Mouse (Mus musculus): ENCODE measurements around the gene Gpr107. TPM values are rescaled to one million over a fixed set of nuclear protein-coding genes. Genes with fewer than 3 reads are reported as not detected.
"Not testable (repeated sequence)": the region's sequence is repeated elsewhere in the genome, so short reads cannot be mapped to it uniquely, and the experiment has no call there.

The Gpr107 gene
- polyA plus RNA-seq, 1 experiment from 2014 or later = 33.5 TPM

DNA sequence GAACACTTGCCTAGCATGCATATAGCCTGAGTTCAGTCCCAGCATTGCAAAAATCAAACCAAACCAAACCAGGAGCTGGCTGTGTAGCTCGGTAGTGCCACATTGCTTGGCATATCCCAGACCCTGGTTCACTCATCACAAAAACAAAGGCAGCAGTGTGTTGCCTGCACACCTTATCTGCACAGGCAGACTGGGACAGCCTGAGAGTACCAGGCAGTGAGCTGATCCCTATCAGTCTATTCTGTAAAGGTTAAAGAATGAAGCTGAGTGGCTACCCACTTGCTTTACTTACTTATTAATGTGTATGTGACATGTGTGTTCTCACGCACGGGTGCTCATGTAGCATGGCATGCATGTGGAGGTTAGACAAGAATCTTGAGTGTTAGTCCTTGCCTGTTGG lies 4.7 kb downstream of the Gpr107 start:
- H3K4me3 ChIP-seq (ENCODE audit: low read depth, low read length) = no peak overlapping the region
- WGBS = 87% methylated on average over 3 of the region's 3 CpGs
- no peak for ATAC-seq (ENCODE audit: insufficient number of reproducible peaks, insufficient read depth, low FRiP score, low read depth)

DNA sequence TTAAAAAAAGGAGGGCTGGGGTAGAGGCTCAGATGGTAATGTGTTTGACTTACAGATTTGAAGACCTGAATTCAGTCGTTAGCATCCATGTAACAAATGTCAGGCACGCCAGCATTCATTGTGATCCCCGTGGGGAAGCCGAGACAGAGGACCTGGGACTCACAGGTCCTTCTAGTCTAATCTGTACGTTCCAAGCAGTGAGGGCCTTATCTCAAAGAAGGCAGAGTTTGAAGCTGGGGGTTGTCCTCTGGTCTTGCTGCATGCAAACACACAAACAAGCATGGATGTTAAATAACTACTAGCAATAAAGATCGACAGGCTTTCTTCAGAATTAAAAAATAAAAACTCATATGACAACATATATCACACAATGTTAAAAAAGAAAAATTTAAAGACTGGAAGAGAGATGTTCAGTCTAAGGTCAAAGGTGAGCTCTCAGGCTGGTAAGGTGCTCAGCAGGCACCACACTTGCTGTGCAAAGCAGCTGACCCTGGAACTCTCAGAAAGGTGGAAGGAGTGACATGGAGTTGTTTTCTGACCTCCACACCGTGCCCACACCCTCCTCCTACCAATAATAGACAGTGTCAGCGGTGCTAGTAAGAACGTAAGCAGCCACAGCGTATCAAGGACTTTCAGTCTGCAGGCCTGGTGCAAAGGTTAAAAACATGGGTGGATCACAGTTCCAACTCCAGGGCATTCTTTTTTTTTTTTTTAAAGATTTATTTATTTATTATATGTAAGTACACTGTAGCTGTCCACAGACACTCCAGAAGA lies 8.2 kb downstream of the Gpr107 start:
- no peaks in the 10 kb centered on the region for H3K9me3 ChIP-seq (ENCODE audit: control insufficient read depth, low read depth, low read length)
- no peak overlapping the region for H3K9ac ChIP-seq (replicated peaks; ENCODE audit: low read depth, low read length)
- no peaks in the 10 kb centered on the region for H3K27me3 ChIP-seq (ENCODE audit: control insufficient read depth, insufficient read depth, low read length)
- no peak overlapping the region for H3K27ac ChIP-seq (ENCODE audit: low read length)
- no peaks in the 10 kb centered on the region for H3K36me3 ChIP-seq (ENCODE audit: control insufficient read depth, insufficient read depth, low read length)
- WGBS = 87% methylated on average over 10 of the region's 10 CpGs
- no peak for ATAC-seq (ENCODE audit: insufficient number of reproducible peaks, insufficient read depth, low FRiP score, low read depth)
- H3K4me2 ChIP-seq (replicated peaks; ENCODE audit: low read depth, low read length) = no peak overlapping the region
- H3K4me1 ChIP-seq (ENCODE audit: control insufficient read depth, insufficient read depth, low read length) = peaks cover 19% of the 10 kb centered on the region
- H3K4me3 ChIP-seq (ENCODE audit: low read depth, low read length) = no peak overlapping the region

More for the DNA sequence above, 4.7 kb downstream of the Gpr107 start:
- Histone ChIP-seq H3K27ac (ENCODE audit: low read length) (no peak overlapping the region), H3K9ac (replicated peaks; ENCODE audit: low read depth, low read length) (no peak overlapping the region), H3K4me1 (ENCODE audit: control insufficient read depth, insufficient read depth, low read length) (peaks cover 6% of the 10 kb centered on the region; the same call in 1 of the 2 replicates), H3K36me3 (ENCODE audit: control insufficient read depth, insufficient read depth, low read length) (no peaks in the 10 kb centered on the region), H3K27me3 (ENCODE audit: control insufficient read depth, insufficient read depth, low read length) (no peaks in the 10 kb centered on the region), H3K9me3 (ENCODE audit: control insufficient read depth, low read depth, low read length) (no peaks in the 10 kb centered on the region), H3K4me2 (replicated peaks; ENCODE audit: low read depth, low read length) (no peak overlapping the region)

DNA sequence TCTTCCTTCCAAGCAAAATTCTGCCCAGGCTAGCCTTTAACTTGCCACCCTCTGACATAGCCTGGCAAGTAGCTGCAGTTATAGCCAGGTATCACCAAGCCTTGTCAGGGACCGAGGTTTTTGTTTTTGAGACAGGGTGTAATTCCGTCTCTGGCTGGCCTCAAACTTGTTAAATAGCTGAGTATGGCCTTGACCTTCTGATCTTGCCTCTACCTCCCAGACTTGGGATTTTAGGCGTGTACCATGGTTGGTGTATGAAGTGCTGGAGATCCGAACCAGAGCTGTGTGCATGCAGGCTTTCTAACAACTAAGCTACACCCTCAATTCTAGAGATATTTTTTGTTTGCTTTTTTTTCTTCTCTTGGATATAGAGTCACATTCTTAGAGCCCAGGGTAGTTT lies 9.5 kb downstream of the Gpr107 start:
- WGBS = 76% methylated on average over 4 of the region's 4 CpGs
- Histone ChIP-seq H3K27ac (ENCODE audit: low read length) (no peak overlapping the region), H3K27me3 (ENCODE audit: control insufficient read depth, insufficient read depth, low read length) (no peaks in the 10 kb centered on the region), H3K4me2 (replicated peaks; ENCODE audit: low read depth, low read length) (no peak overlapping the region), H3K4me1 (ENCODE audit: control insufficient read depth, insufficient read depth, low read length) (peaks cover 24% of the 10 kb centered on the region), H3K4me3 (ENCODE audit: low read depth, low read length) (no peak overlapping the region), H3K36me3 (ENCODE audit: control insufficient read depth, insufficient read depth, low read length) (no peaks in the 10 kb centered on the region), H3K9me3 (ENCODE audit: control insufficient read depth, low read depth, low read length) (no peaks in the 10 kb centered on the region), H3K9ac (replicated peaks; ENCODE audit: low read depth, low read length) (no peak overlapping the region)
- ATAC-seq (ENCODE audit: insufficient number of reproducible peaks, insufficient read depth, low FRiP score, low read depth) = no peak

DNA sequence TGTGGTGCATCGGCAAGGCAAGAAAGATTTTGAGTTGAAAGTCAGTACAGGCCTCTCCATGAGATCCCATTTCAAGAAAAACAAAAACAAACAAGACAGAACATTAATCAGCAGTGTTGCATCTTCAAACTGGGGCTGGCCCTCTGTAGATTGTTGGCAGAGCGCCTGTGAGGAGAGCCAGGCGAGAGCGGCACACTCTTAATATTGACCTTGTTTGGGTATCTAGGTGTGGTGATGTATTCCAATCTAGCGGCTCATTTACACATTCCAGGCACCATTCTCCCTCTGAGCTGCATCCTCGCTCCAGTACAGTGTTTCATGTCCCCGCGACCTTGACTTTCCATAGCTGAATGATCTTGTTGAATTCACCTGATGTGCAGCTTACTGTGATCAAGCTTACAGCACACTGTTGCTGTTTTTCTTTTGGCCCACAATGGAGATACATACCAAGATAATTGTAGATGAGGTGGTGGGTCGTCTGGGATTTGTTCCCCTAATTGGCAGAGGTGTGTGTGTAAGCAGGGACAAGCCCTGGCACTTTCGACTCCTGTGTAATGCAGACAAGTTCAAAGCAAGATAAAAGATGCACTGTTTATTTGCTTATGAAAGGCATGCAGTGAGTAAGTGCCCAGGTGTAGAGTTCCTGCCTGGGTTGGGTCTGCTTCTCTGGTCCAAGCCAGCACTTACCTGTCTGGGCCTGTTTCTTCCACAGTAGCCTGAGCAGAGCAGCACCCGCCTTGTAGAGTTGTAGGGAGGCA lies 11.4 kb downstream of the Gpr107 start:
- Histone ChIP-seq H3K27ac (ENCODE audit: low read length) (peak overlapping the region; percentile 95), H3K27me3 (ENCODE audit: control insufficient read depth, insufficient read depth, low read length) (no peaks in the 10 kb centered on the region), H3K4me3 (ENCODE audit: low read depth, low read length) (no peak overlapping the region), H3K4me1 (ENCODE audit: control insufficient read depth, insufficient read depth, low read length) (peaks cover 24% of the 10 kb centered on the region), H3K9ac (replicated peaks; ENCODE audit: low read depth, low read length) (no peak overlapping the region), H3K36me3 (ENCODE audit: control insufficient read depth, insufficient read depth, low read length) (peaks cover 11% of the 10 kb centered on the region), H3K4me2 (replicated peaks; ENCODE audit: low read depth, low read length) (no peak overlapping the region), H3K9me3 (ENCODE audit: control insufficient read depth, low read depth, low read length) (no peaks in the 10 kb centered on the region)
- WGBS = 65% methylated on average over 11 of the region's 11 CpGs
- no peak for ATAC-seq (ENCODE audit: insufficient number of reproducible peaks, insufficient read depth, low FRiP score, low read depth)

DNA sequence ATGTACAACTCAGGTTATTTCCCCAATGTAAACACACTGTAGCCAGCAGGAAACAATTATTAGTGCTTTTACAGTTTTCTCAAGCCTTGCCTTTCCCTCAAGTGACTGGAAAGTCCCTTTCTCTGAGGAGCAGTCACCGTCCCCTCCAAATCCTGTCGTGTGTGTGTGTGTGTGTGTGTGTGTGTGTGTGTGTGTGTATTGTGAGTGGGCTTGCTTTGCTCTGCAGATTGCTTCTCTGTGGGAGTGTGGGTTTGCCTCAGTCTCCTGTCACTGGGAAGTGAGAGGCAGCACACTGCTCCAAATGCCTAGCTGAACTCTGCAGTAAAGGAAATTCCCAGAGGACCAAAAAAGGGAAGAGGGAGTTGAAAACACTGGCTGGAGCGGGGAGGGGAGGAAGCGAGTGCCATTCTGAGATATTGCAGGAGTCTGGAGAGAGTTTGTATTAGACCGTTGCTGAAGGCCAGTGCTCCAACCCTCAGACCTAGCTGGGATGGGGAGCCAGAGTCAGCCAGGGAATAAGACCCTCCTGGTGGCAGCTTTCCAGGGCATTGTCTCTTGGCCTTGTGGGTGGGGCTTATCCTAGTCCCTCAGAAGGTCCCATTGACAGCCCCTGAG lies 12.8 kb downstream of the Gpr107 start:
- H3K36me3 ChIP-seq (ENCODE audit: control insufficient read depth, insufficient read depth, low read length) = peaks cover 25% of the 10 kb centered on the region
- ATAC-seq (ENCODE audit: insufficient number of reproducible peaks, insufficient read depth, low FRiP score, low read depth) = peak; percentile 82
- H3K4me1 ChIP-seq (ENCODE audit: control insufficient read depth, insufficient read depth, low read length) = peaks cover 24% of the 10 kb centered on the region
- H3K9me3 ChIP-seq (ENCODE audit: control insufficient read depth, low read depth, low read length) = no peaks in the 10 kb centered on the region
- H3K27ac ChIP-seq (ENCODE audit: low read length) = peak overlapping the region; percentile 95
- H3K4me3 ChIP-seq (ENCODE audit: low read depth, low read length) = no peak overlapping the region
- WGBS = 22% methylated on average over 5 of the region's 5 CpGs
- no peaks in the 10 kb centered on the region for H3K27me3 ChIP-seq (ENCODE audit: control insufficient read depth, insufficient read depth, low read length)
- H3K9ac ChIP-seq (replicated peaks; ENCODE audit: low read depth, low read length) = no peak overlapping the region
- H3K4me2 ChIP-seq (replicated peaks; ENCODE audit: low read depth, low read length) = 0 out of 2 replicates have a peak overlapping the region, but pooled peaks have one; percentile 2

DNA sequence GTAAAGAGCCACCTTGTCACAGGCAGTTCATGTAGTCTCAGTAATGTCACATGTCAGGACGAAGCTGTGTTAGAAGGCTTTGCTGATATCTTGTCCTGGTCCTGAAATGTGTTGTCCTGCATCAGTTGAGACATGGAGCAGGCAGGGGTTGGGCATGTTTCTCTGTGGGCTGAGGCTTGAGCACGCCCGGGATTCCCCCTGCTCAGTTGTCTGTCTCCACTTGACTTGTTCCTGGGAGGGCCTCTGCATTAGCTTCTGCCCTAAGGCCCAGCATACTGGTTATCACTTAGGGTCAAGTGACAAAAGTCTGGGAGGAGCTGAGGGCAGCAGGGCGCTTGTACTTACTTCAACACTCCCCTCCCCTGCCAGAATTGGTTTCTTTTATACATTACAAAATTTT lies 13.4 kb downstream of the Gpr107 start:
- peak overlapping the region; percentile 95 for H3K27ac ChIP-seq (ENCODE audit: low read length)
- H3K9me3 ChIP-seq (ENCODE audit: control insufficient read depth, low read depth, low read length) = no peaks in the 10 kb centered on the region
- H3K4me2 ChIP-seq (replicated peaks; ENCODE audit: low read depth, low read length) = no peak overlapping the region
- 53% methylated on average over 4 of the region's 4 CpGs for WGBS
- ATAC-seq (ENCODE audit: insufficient number of reproducible peaks, insufficient read depth, low FRiP score, low read depth) = no peak
- no peak overlapping the region for H3K9ac ChIP-seq (replicated peaks; ENCODE audit: low read depth, low read length)
- no peak overlapping the region for H3K4me3 ChIP-seq (ENCODE audit: low read depth, low read length)
- H3K36me3 ChIP-seq (ENCODE audit: control insufficient read depth, insufficient read depth, low read length) = peaks cover 31% of the 10 kb centered on the region
- peaks cover 24% of the 10 kb centered on the region for H3K4me1 ChIP-seq (ENCODE audit: control insufficient read depth, insufficient read depth, low read length)
- H3K27me3 ChIP-seq (ENCODE audit: control insufficient read depth, insufficient read depth, low read length) = no peaks in the 10 kb centered on the region

DNA sequence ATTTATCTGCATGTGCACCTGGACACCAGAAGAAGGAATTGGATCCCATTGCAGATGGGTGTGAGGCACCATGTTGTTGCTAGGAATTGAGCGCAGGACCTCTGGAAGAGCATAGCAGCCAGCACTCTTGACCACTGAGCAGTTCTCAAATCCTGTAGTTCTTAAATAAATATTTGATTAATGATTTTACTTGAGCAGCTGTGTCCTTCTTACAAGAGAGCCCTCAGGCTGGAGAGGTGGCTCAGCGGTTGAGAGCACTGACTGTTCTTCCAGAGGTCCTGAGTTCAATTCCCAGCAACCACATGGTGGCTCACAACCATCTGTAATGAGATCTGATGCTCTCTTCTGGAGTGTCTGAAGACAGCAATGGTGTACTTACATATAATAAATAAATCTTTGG lies 15.5 kb downstream of the Gpr107 start:
- H3K4me2 ChIP-seq (replicated peaks; ENCODE audit: low read depth, low read length); H3K9me3 ChIP-seq (ENCODE audit: control insufficient read depth, low read depth, low read length); H3K27ac ChIP-seq (ENCODE audit: low read length); H3K4me3 ChIP-seq (ENCODE audit: low read depth, low read length); H3K9ac ChIP-seq (replicated peaks; ENCODE audit: low read depth, low read length); ATAC-seq (ENCODE audit: insufficient number of reproducible peaks, insufficient read depth, low FRiP score, low read depth); H3K27me3 ChIP-seq (ENCODE audit: control insufficient read depth, insufficient read depth, low read length): not testable (repeated sequence)
- Histone ChIP-seq H3K4me1 (ENCODE audit: control insufficient read depth, insufficient read depth, low read length) (peaks cover 24% of the 10 kb centered on the region), H3K36me3 (ENCODE audit: control insufficient read depth, insufficient read depth, low read length) (peaks cover 51% of the 10 kb centered on the region)
- WGBS = 59% methylated on average over 2 of the region's 2 CpGs

DNA sequence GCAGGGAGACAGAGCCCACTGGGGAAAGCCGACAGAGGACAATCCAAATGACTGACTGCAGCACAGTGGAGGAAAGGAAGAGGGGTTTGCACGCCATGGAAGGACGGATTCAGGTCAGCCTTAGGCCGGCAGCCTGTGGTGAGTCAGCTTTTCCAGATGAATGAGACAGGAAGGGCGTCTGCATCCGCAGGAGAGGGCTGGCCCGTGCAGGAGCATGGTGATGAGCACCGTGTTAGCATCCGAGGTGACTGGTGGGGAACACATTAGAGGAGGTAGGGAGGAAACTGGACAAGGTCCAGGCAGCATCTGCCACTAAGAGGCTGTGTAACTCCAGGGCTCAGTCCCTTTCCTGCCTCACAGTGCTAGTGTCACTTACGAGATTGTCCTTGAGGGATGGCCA lies 16.9 kb downstream of the Gpr107 start:
- Histone ChIP-seq H3K9ac (replicated peaks; ENCODE audit: low read depth, low read length) (no peak overlapping the region), H3K36me3 (ENCODE audit: control insufficient read depth, insufficient read depth, low read length) (peaks cover 59% of the 10 kb centered on the region), H3K27me3 (ENCODE audit: control insufficient read depth, insufficient read depth, low read length) (no peaks in the 10 kb centered on the region), H3K4me2 (replicated peaks; ENCODE audit: low read depth, low read length) (no peak overlapping the region), H3K9me3 (ENCODE audit: control insufficient read depth, low read depth, low read length) (no peaks in the 10 kb centered on the region), H3K4me1 (ENCODE audit: control insufficient read depth, insufficient read depth, low read length) (peaks cover 17% of the 10 kb centered on the region), H3K27ac (ENCODE audit: low read length) (no peak overlapping the region), H3K4me3 (ENCODE audit: low read depth, low read length) (no peak overlapping the region)
- ATAC-seq (ENCODE audit: insufficient number of reproducible peaks, insufficient read depth, low FRiP score, low read depth) = no peak
- 83% methylated on average over 10 of the region's 10 CpGs for WGBS
